Mouse (Mus musculus): ENCODE results near the gene Sema6d. TPM values are rescaled to one million over a fixed set of nuclear protein-coding genes. Genes with fewer than 3 reads are reported as not detected.

Gene Sema6d
- 18.1 and 19.0 TPM in 2 replicates for polyA plus RNA-seq (2015; fragmentation: Nextera tagmentation; extraction: Ambion mirVana)

- Histone ChIP-seq H3K9ac (ENCODE audit: low read length) (peak within 1 kb of the TSS; percentile 65), H3K27ac (ENCODE audit: low read length) (no peak within 1 kb of the TSS), H3K4me2 (ENCODE audit: low read depth, low read length) (peak within 1 kb of the TSS; percentile 95), H3K9me3 (ENCODE audit: control insufficient read depth, low read length) (no peaks in the 10 kb centered on the region), H3K4me3 (ENCODE audit: low read length) (peak within 1 kb of the TSS; percentile 61), H3K36me3 (ENCODE audit: control insufficient read depth, insufficient read depth, low read length) (no peaks in the 10 kb centered on the region), H3K4me1 (replicated peaks; ENCODE audit: control insufficient read depth, insufficient read depth, low read length) (peaks cover 9% of the 10 kb centered on the region), H3K27me3 (ENCODE audit: control insufficient read depth, insufficient read depth, low read depth, low read length) (peaks cover 22% of the 10 kb centered on the region)
- WGBS = under 1% methylated on average over 28 of the region's 29 CpGs
- peak; percentile 69 for ATAC-seq (ENCODE audit: low read depth)
These were observed at the start of gene Sema6d for GRCm38 (mm10) chr2:124089813-124090230. Gene Sema6d (plus strand): TSS chr2:124089969.

- Histone ChIP-seq H3K4me3 (ENCODE audit: low read length) (no peak overlapping the region), H3K4me2 (ENCODE audit: low read depth, low read length) (no peak overlapping the region), H3K27ac (ENCODE audit: low read length) (no peak overlapping the region), H3K9ac (ENCODE audit: low read length) (no peak overlapping the region), H3K9me3 (ENCODE audit: control insufficient read depth, low read length) (no peaks in the 10 kb centered on the region), H3K4me1 (replicated peaks; ENCODE audit: control insufficient read depth, insufficient read depth, low read length) (no peaks in the 10 kb centered on the region), H3K36me3 (ENCODE audit: control insufficient read depth, insufficient read depth, low read length) (no peaks in the 10 kb centered on the region), H3K27me3 (ENCODE audit: control insufficient read depth, insufficient read depth, low read depth, low read length) (no peaks in the 10 kb centered on the region)
- WGBS = 31% methylated on average over 3 of the region's 3 CpGs
- ATAC-seq (ENCODE audit: low read depth) = peak; percentile 83
These were observed 29.9 kb upstream of the Sema6d start for GRCm38 (mm10) chr2:124059910-124060309.

DNA sequence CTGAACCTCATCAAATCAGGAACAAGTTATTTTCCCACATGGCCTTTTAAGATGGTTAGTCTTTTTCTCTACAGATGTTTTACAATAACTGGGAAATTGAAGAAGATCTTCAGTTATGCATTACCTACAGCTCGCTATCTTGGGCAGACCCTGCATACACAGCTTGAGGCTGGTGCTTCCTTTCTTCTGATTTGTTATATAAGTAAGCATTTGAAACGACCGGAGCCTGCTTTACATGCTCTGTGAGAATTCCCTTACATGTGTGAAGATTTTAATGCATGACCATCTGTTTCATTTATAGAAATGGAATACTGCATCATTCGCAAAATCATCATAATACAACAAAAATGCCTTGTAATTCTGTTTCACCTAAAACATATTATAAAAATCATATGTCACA, 21.4 kb upstream of the Sema6d start:
- H3K4me1 ChIP-seq (replicated peaks; ENCODE audit: control insufficient read depth, insufficient read depth, low read length) = no peaks in the 10 kb centered on the region
- H3K36me3 ChIP-seq (ENCODE audit: control insufficient read depth, insufficient read depth, low read length) = no peaks in the 10 kb centered on the region
- no peak for ATAC-seq (ENCODE audit: low read depth)
- H3K4me3 ChIP-seq (ENCODE audit: low read length) = no peak overlapping the region
- no peaks in the 10 kb centered on the region for H3K9me3 ChIP-seq (ENCODE audit: control insufficient read depth, low read length)
- WGBS = 87% methylated on average over 4 of the region's 4 CpGs
- no peak overlapping the region for H3K27ac ChIP-seq (ENCODE audit: low read length)
- H3K4me2 ChIP-seq (ENCODE audit: low read depth, low read length) = no peak overlapping the region
- H3K9ac ChIP-seq (ENCODE audit: low read length) = no peak overlapping the region
- no peaks in the 10 kb centered on the region for H3K27me3 ChIP-seq (ENCODE audit: control insufficient read depth, insufficient read depth, low read depth, low read length)

GRCm38 (mm10) chr2:124070664-124071063, 19.1 kb upstream of the Sema6d start:
- Histone ChIP-seq H3K4me3 (ENCODE audit: low read length) (no peak overlapping the region), H3K4me1 (replicated peaks; ENCODE audit: control insufficient read depth, insufficient read depth, low read length) (no peaks in the 10 kb centered on the region), H3K27ac (ENCODE audit: low read length) (no peak overlapping the region), H3K4me2 (ENCODE audit: low read depth, low read length) (no peak overlapping the region), H3K36me3 (ENCODE audit: control insufficient read depth, insufficient read depth, low read length) (no peaks in the 10 kb centered on the region), H3K9me3 (ENCODE audit: control insufficient read depth, low read length) (no peaks in the 10 kb centered on the region), H3K9ac (ENCODE audit: low read length) (no peak overlapping the region), H3K27me3 (ENCODE audit: control insufficient read depth, insufficient read depth, low read depth, low read length) (no peaks in the 10 kb centered on the region)
- no peak for ATAC-seq (ENCODE audit: low read depth)
- WGBS = 55% methylated on average over 2 of the region's 2 CpGs

GRCm38 (mm10) chr2:124071380-124071779, 18.4 kb upstream of the Sema6d start:
- H3K9me3 ChIP-seq (ENCODE audit: control insufficient read depth, low read length) = no peaks in the 10 kb centered on the region
- 8% methylated on average over 2 of the region's 2 CpGs for WGBS
- H3K36me3 ChIP-seq (ENCODE audit: control insufficient read depth, insufficient read depth, low read length) = no peaks in the 10 kb centered on the region
- no peak for ATAC-seq (ENCODE audit: low read depth)
- H3K4me1 ChIP-seq (replicated peaks; ENCODE audit: control insufficient read depth, insufficient read depth, low read length) = no peaks in the 10 kb centered on the region
- H3K27ac ChIP-seq (ENCODE audit: low read length) = no peak overlapping the region
- H3K4me3 ChIP-seq (ENCODE audit: low read length) = no peak overlapping the region
- no peak overlapping the region for H3K4me2 ChIP-seq (ENCODE audit: low read depth, low read length)
- no peaks in the 10 kb centered on the region for H3K27me3 ChIP-seq (ENCODE audit: control insufficient read depth, insufficient read depth, low read depth, low read length)
- no peak overlapping the region for H3K9ac ChIP-seq (ENCODE audit: low read length)

DNA sequence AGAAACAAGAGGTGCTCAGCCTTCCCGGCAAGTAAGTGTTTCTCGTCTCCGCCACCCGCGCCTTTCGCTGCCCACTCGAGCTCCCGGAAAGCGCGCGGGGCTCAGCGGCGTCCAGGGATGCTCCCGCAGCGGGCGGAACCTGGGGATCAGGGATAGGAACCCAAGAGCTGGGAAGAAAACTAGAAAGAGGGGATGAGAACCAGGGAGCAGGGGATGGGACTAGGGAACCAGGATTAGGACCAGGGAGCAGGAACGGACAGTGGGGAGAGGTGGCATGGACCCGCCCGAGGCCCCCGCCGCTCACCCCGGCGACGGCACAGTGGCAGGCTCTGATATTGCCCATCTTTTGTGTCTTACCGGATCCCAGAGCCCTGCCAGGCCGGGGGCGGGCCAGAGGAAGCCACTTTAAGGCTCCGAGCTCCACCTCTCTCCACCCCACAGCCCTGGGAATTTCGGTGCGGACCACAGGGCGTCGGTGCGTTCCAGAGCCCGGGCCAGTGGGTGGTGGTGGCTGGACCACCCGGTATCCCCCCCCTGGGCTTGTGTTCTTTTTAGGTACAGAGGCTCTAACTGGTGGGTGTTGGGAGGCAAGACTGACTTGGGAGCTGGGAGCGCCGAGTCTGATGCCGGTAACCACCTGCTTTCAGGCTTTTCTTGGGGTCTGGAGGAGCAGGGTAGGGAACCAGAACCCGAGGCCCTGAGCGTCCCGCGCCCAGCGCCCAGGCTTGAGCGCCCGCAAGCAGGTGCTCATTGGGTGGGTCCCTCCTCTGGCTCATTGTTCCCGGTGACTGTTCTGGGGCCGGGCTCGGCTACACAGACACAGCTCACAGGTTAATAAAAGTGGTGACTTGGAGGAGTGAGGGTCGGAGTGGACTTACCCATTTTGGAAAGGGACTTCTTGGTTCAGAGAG, 717 bp downstream of the Sema6d start:
- Histone ChIP-seq H3K4me2 (ENCODE audit: low read depth, low read length) (peak overlapping the region; percentile 95), H3K9ac (ENCODE audit: low read length) (peak overlapping the region; percentile 65), H3K9me3 (ENCODE audit: control insufficient read depth, low read length) (no peaks in the 10 kb centered on the region), H3K36me3 (ENCODE audit: control insufficient read depth, insufficient read depth, low read length) (no peaks in the 10 kb centered on the region), H3K4me3 (ENCODE audit: low read length) (peak overlapping the region; percentile 61), H3K27ac (ENCODE audit: low read length) (no peak overlapping the region), H3K4me1 (replicated peaks; ENCODE audit: control insufficient read depth, insufficient read depth, low read length) (peaks cover 9% of the 10 kb centered on the region), H3K27me3 (ENCODE audit: control insufficient read depth, insufficient read depth, low read depth, low read length) (peaks cover 22% of the 10 kb centered on the region)
- WGBS = 2% methylated on average over 44 of the region's 49 CpGs
- ATAC-seq (ENCODE audit: low read depth) = peak; percentile 74

- no peak overlapping the region for H3K4me2 ChIP-seq (ENCODE audit: low read depth, low read length)
- no peaks in the 10 kb centered on the region for H3K36me3 ChIP-seq (ENCODE audit: control insufficient read depth, insufficient read depth, low read length)
- no peak for ATAC-seq (ENCODE audit: low read depth)
- peaks cover 10% of the 10 kb centered on the region for H3K4me1 ChIP-seq (replicated peaks; ENCODE audit: control insufficient read depth, insufficient read depth, low read length)
- no peak overlapping the region for H3K9ac ChIP-seq (ENCODE audit: low read length)
- H3K9me3 ChIP-seq (ENCODE audit: control insufficient read depth, low read length) = no peaks in the 10 kb centered on the region
- H3K4me3 ChIP-seq (ENCODE audit: low read length) = no peak overlapping the region
- no peaks in the 10 kb centered on the region for H3K27me3 ChIP-seq (ENCODE audit: control insufficient read depth, insufficient read depth, low read depth, low read length)
- no peak overlapping the region for H3K27ac ChIP-seq (ENCODE audit: low read length)
- 42% methylated on average over 1 of the region's 1 CpGs for WGBS
These were observed 9.9 kb downstream of the Sema6d start for GRCm38 (mm10) chr2:124099697-124100096.

- Histone ChIP-seq H3K9me3 (ENCODE audit: control insufficient read depth, low read length) (no peaks in the 10 kb centered on the region), H3K27ac (ENCODE audit: low read length) (no peak overlapping the region), H3K9ac (ENCODE audit: low read length) (no peak overlapping the region), H3K36me3 (ENCODE audit: control insufficient read depth, insufficient read depth, low read length) (no peaks in the 10 kb centered on the region), H3K27me3 (ENCODE audit: control insufficient read depth, insufficient read depth, low read depth, low read length) (no peaks in the 10 kb centered on the region), H3K4me1 (replicated peaks; ENCODE audit: control insufficient read depth, insufficient read depth, low read length) (peaks cover 10% of the 10 kb centered on the region), H3K4me3 (ENCODE audit: low read length) (no peak overlapping the region), H3K4me2 (ENCODE audit: low read depth, low read length) (no peak overlapping the region)
- WGBS = 24% methylated on average over 9 of the region's 9 CpGs
- ATAC-seq (ENCODE audit: low read depth) = peak; percentile 60
These were observed 10.9 kb downstream of the Sema6d start for GRCm38 (mm10) chr2:124100486-124101200.

DNA sequence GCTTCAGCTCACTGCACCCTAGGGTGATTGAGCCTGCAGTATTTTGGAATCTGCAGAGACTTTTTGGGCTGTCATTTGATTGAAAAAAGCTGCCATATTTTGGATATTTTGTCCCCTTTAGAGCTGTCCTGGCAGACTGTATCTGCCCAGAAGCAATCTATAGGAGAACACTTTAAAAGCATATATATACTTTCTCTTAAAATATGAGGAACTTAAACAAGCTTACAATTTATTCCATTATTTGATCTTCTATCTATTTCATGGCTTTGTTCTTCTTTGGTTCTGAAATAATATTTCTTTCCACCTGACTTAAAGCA, 11.4 kb downstream of the Sema6d start:
- Histone ChIP-seq H3K9ac (ENCODE audit: low read length) (no peak overlapping the region), H3K27ac (ENCODE audit: low read length) (no peak overlapping the region)
- peak; percentile 23 for ATAC-seq (ENCODE audit: low read depth)

More for the DNA sequence above, 11.4 kb downstream of the Sema6d start:
- no peaks in the 10 kb centered on the region for H3K9me3 ChIP-seq (ENCODE audit: control insufficient read depth, low read length)
- no peaks in the 10 kb centered on the region for H3K36me3 ChIP-seq (ENCODE audit: control insufficient read depth, insufficient read depth, low read length)
- no peak overlapping the region for H3K4me3 ChIP-seq (ENCODE audit: low read length)
- H3K4me2 ChIP-seq (ENCODE audit: low read depth, low read length) = no peak overlapping the region
- H3K27me3 ChIP-seq (ENCODE audit: control insufficient read depth, insufficient read depth, low read depth, low read length) = no peaks in the 10 kb centered on the region
- H3K4me1 ChIP-seq (replicated peaks; ENCODE audit: control insufficient read depth, insufficient read depth, low read length) = peaks cover 10% of the 10 kb centered on the region

All from lung, embryonic 16.5 days (tissue).